Mouse (Mus musculus): Measurements from ENCODE around the gene Wwox. TPM values are rescaled to one million over a fixed set of nuclear protein-coding genes. Genes with fewer than 3 reads are reported as not detected.

Gene Wwox
- polyA plus RNA-seq, 1 experiment = 11.3 TPM

DNA sequence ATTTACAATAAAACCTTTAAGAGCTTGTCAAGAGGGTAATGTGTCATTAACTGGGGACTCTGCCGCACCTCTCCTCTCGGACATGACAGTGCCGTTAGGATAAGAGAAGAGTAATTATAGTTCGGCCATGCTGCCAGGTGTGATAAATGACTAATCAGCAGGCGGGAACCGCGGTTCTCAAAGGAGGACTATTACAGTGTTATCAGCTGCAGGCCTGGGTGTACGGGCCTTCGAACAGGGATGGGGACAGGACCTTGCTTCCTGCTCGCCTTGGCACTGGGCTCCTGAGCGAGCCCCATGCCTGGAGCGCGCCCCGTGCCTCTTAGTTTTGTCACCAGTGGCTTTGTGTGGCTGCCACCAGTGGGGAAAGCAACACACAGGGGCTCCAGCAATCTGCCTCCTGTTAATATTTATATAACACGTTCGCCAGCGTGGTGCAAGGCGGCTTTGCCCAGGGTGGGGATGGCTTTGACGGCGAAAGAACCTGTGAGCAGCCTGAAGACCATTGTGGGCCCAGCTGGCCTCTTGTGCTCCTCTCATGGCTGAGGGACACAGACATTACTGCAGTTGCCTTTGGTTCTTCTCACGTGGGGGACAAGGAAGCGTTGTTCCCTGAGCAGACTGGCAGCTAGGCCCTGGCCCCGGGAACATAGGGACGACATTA, 711.1 kb downstream of the Wwox start:
- H3K27ac ChIP-seq (ENCODE audit: insufficient read depth, low read length) = no peak overlapping the region
- peak overlapping the region; percentile 33; the same call in 1 of the 2 replicates for H3K4me3 ChIP-seq (ENCODE audit: low read depth, low read length)
- no peaks in the 10 kb centered on the region for H3K9me3 ChIP-seq (replicated peaks; ENCODE audit: control insufficient read depth, insufficient read depth, low read length, poor library complexity, severe bottlenecking)
- no peaks in the 10 kb centered on the region for H3K4me1 ChIP-seq (ENCODE audit: control insufficient read depth, insufficient read depth, low read length)
- H3K36me3 ChIP-seq (ENCODE audit: control insufficient read depth, insufficient read depth, low read length, poor library complexity, severe bottlenecking) = no peaks in the 10 kb centered on the region
- no peak for TF ChIP-seq POLR2A (IDR thresholded peaks at IDR 0.05; ENCODE audit: insufficient read depth, low read length)
- no peak for TF ChIP-seq CTCF (IDR thresholded peaks at IDR 0.05; ENCODE audit: low read depth, low read length)
- TF ChIP-seq EP300 (IDR thresholded peaks at IDR 0.05; ENCODE audit: insufficient read depth, low read depth, low read length) = no peak
- H3K9ac ChIP-seq (ENCODE audit: low read depth, poor library complexity, severe bottlenecking) = peak overlapping the region; percentile 61; the same call in 1 of the 2 replicates
- H3K27me3 ChIP-seq (ENCODE audit: control insufficient read depth, insufficient read depth, low read length, poor library complexity, severe bottlenecking) = no peaks in the 10 kb centered on the region; the same call in 1 of the 2 replicates

- H3K9ac ChIP-seq (ENCODE audit: low read depth, poor library complexity, severe bottlenecking) = no peak overlapping the region
- no peak overlapping the region for H3K27ac ChIP-seq (ENCODE audit: insufficient read depth, low read length)
- TF ChIP-seq CTCF (IDR thresholded peaks at IDR 0.05; ENCODE audit: low read depth, low read length) = no peak
- no peak for TF ChIP-seq POLR2A (IDR thresholded peaks at IDR 0.05; ENCODE audit: insufficient read depth, low read length)
- no peak for TF ChIP-seq EP300 (IDR thresholded peaks at IDR 0.05; ENCODE audit: insufficient read depth, low read depth, low read length)
- no peak overlapping the region for H3K4me3 ChIP-seq (ENCODE audit: low read depth, low read length)
- no peaks in the 10 kb centered on the region for H3K9me3 ChIP-seq (replicated peaks; ENCODE audit: control insufficient read depth, insufficient read depth, low read length, poor library complexity, severe bottlenecking)
- H3K27me3 ChIP-seq (ENCODE audit: control insufficient read depth, insufficient read depth, low read length, poor library complexity, severe bottlenecking) = no peaks in the 10 kb centered on the region; the same call in 1 of the 2 replicates
- H3K36me3 ChIP-seq (ENCODE audit: control insufficient read depth, insufficient read depth, low read length, poor library complexity, severe bottlenecking) = no peaks in the 10 kb centered on the region
- no peaks in the 10 kb centered on the region for H3K4me1 ChIP-seq (ENCODE audit: control insufficient read depth, insufficient read depth, low read length)
Measured at GRCm38 (mm10) chr8:115151416-115151815, 712.0 kb downstream of the Wwox start.

DNA sequence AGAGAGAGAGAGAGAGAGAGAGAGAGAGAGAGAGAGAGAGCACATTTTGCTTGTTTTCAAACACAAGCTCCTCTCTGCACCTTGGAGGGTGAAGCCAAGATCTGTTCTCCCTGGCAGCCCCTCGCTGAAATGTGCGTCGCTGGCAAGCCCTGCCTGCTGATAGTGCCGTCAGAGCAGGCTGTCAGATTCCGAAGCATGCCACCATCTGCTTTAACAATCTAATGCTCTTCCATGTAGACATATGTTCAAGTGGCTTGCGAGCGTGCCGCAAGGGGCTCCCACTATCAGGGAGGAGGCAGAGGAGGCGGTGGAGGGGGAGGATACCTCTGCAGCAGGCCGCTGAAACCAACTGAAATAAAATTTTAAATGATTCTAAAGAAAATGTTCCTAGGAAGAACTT, 714.6 kb downstream of the Wwox start:
- peaks cover 2% of the 10 kb centered on the region for H3K27me3 ChIP-seq (ENCODE audit: control insufficient read depth, insufficient read depth, low read length, poor library complexity, severe bottlenecking)
- no peak overlapping the region for H3K9ac ChIP-seq (ENCODE audit: low read depth, poor library complexity, severe bottlenecking)
- no peaks in the 10 kb centered on the region for H3K9me3 ChIP-seq (replicated peaks; ENCODE audit: control insufficient read depth, insufficient read depth, low read length, poor library complexity, severe bottlenecking)
- H3K36me3 ChIP-seq (ENCODE audit: control insufficient read depth, insufficient read depth, low read length, poor library complexity, severe bottlenecking) = no peaks in the 10 kb centered on the region
- H3K4me1 ChIP-seq (ENCODE audit: control insufficient read depth, insufficient read depth, low read length) = peaks cover 2% of the 10 kb centered on the region
- no peak overlapping the region for H3K27ac ChIP-seq (ENCODE audit: insufficient read depth, low read length)
- no peak for TF ChIP-seq POLR2A (IDR thresholded peaks at IDR 0.05; ENCODE audit: insufficient read depth, low read length)
- TF ChIP-seq EP300 (IDR thresholded peaks at IDR 0.05; ENCODE audit: insufficient read depth, low read depth, low read length) = no peak
- TF ChIP-seq CTCF (IDR thresholded peaks at IDR 0.05; ENCODE audit: low read depth, low read length) = no peak
- no peak overlapping the region for H3K4me3 ChIP-seq (ENCODE audit: low read depth, low read length)

DNA sequence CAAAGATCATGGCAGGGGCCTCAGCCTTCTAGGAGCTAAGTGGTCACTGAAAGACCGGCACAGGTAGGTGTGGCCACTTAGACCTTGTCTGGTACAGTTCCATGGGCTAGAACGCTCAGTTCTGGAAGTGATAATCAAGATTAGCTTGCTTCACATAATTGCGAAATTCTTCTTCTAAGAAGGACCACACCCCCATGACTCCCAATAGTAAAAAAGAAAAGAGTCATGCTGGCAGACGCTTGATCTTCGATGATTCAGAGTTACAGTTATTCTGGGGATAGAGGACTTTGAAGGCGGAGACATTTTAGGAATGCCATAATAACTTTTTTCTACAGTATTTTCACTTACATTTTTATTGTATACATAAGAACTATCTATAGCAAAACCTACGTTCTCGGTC, 716.7 kb downstream of the Wwox start:
- no peaks in the 10 kb centered on the region for H3K36me3 ChIP-seq (ENCODE audit: control insufficient read depth, insufficient read depth, low read length, poor library complexity, severe bottlenecking)
- peaks cover 2% of the 10 kb centered on the region for H3K27me3 ChIP-seq (ENCODE audit: control insufficient read depth, insufficient read depth, low read length, poor library complexity, severe bottlenecking)
- no peak overlapping the region for H3K4me3 ChIP-seq (ENCODE audit: low read depth, low read length)
- peaks cover 2% of the 10 kb centered on the region for H3K4me1 ChIP-seq (ENCODE audit: control insufficient read depth, insufficient read depth, low read length)
- H3K9me3 ChIP-seq (replicated peaks; ENCODE audit: control insufficient read depth, insufficient read depth, low read length, poor library complexity, severe bottlenecking) = no peaks in the 10 kb centered on the region
- TF ChIP-seq EP300 (IDR thresholded peaks at IDR 0.05; ENCODE audit: insufficient read depth, low read depth, low read length) (no peak), POLR2A (IDR thresholded peaks at IDR 0.05; ENCODE audit: insufficient read depth, low read length) (no peak), CTCF (IDR thresholded peaks at IDR 0.05; ENCODE audit: low read depth, low read length) (no peak)
- no peak overlapping the region for H3K9ac ChIP-seq (ENCODE audit: low read depth, poor library complexity, severe bottlenecking)
- H3K27ac ChIP-seq (ENCODE audit: insufficient read depth, low read length) = no peak overlapping the region

- Histone ChIP-seq H3K36me3 (ENCODE audit: control insufficient read depth, insufficient read depth, low read length, poor library complexity, severe bottlenecking) (no peaks in the 10 kb centered on the region), H3K9ac (ENCODE audit: low read depth, poor library complexity, severe bottlenecking) (no peak overlapping the region), H3K4me3 (ENCODE audit: low read depth, low read length) (no peak overlapping the region), H3K27me3 (ENCODE audit: control insufficient read depth, insufficient read depth, low read length, poor library complexity, severe bottlenecking) (peaks cover 2% of the 10 kb centered on the region), H3K4me1 (ENCODE audit: control insufficient read depth, insufficient read depth, low read length) (peaks cover 2% of the 10 kb centered on the region), H3K27ac (ENCODE audit: insufficient read depth, low read length) (no peak overlapping the region), H3K9me3 (replicated peaks; ENCODE audit: control insufficient read depth, insufficient read depth, low read length, poor library complexity, severe bottlenecking) (no peaks in the 10 kb centered on the region)
- TF ChIP-seq EP300 (IDR thresholded peaks at IDR 0.05; ENCODE audit: insufficient read depth, low read depth, low read length) (no peak), POLR2A (IDR thresholded peaks at IDR 0.05; ENCODE audit: insufficient read depth, low read length) (no peak), CTCF (IDR thresholded peaks at IDR 0.05; ENCODE audit: low read depth, low read length) (no peak)
Measured at GRCm38 (mm10) chr8:115157977-115158720, 718.7 kb downstream of the Wwox start.

DNA sequence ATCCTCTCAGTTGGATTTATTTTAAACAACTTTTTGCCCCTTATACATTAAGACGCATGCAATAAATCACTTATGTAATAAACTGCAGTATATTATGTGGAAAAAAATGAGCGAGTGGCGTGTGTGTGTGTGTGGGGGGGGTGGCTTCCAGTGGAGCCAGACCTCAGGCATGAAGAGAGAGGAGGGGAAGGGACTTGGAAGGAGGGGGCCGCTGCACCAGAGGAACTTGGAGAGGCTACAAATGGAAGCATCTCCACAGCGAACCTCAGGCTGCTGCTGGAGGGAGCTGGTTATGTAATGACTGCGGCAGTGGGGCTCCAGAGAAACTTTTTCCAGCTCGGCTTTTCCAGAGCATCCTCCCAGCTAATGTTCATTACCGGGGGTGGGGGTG, 719.3 kb downstream of the Wwox start:
- Histone ChIP-seq H3K36me3 (ENCODE audit: control insufficient read depth, insufficient read depth, low read length, poor library complexity, severe bottlenecking) (no peaks in the 10 kb centered on the region), H3K4me3 (ENCODE audit: low read depth, low read length) (no peak overlapping the region), H3K4me1 (ENCODE audit: control insufficient read depth, insufficient read depth, low read length) (peaks cover 2% of the 10 kb centered on the region), H3K9ac (ENCODE audit: low read depth, poor library complexity, severe bottlenecking) (no peak overlapping the region), H3K27ac (ENCODE audit: insufficient read depth, low read length) (no peak overlapping the region), H3K9me3 (replicated peaks; ENCODE audit: control insufficient read depth, insufficient read depth, low read length, poor library complexity, severe bottlenecking) (no peaks in the 10 kb centered on the region), H3K27me3 (ENCODE audit: control insufficient read depth, insufficient read depth, low read length, poor library complexity, severe bottlenecking) (peaks cover 2% of the 10 kb centered on the region)
- no peak for TF ChIP-seq EP300 (IDR thresholded peaks at IDR 0.05; ENCODE audit: insufficient read depth, low read depth, low read length)
- TF ChIP-seq POLR2A (IDR thresholded peaks at IDR 0.05; ENCODE audit: insufficient read depth, low read length) = no peak
- no peak for TF ChIP-seq CTCF (IDR thresholded peaks at IDR 0.05; ENCODE audit: low read depth, low read length)

Measured in ES-Bruce4 (cell line).